Mouse (Mus musculus): ENCODE data around the gene Ralb. TPM values are rescaled to one million over a fixed set of nuclear protein-coding genes. Genes with fewer than 3 reads are reported as not detected.

Gene Ralb
- polyA plus RNA-seq, 1 experiment from 2014 or later = 84.1 TPM

DNA sequence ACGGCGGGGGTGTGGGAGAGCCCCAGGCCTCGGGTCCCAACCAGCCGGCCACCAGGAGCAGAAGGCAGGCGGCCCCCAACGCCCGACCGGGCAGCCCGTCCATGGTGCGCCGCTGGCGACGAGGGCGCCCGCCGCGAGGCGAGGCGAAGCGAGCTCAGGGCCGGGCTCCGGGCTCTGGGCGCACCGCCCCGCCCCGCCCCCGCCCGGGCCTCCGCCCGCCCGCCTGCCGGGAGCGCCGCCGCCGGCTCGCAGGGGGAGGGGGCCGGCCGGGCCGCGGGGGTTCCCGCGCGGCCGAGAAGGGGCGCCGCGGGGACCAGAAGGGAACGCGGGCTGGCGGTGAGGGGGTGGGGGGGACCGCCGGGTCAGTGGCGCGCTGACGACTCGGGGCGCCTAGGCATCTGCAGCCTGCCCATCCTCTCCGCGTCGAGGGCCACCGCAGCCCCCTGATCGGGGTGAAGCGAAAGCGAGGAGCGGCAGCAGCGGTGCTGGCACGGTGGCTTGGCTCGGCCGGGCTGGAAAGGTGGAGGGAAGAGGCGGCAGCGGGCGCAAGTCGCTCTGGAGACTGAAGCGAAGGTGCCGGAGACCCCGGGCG, 83.5 kb downstream of the Ralb start:
- WGBS = 0% methylated on average over 25 of the region's 78 CpGs
- no peak overlapping the region for H3K27ac ChIP-seq (ENCODE audit: low read depth, low read length)
- H3K4me3 ChIP-seq (ENCODE audit: low read depth, low read length) = peak overlapping the region; percentile 60
- peaks cover 74% of the 10 kb centered on the region for H3K27me3 ChIP-seq (ENCODE audit: control insufficient read depth, insufficient read depth, low read length)
- H3K4me1 ChIP-seq (ENCODE audit: control insufficient read depth, insufficient read depth, low read length) = peaks cover 13% of the 10 kb centered on the region
- peak; percentile 42 for ATAC-seq (ENCODE audit: insufficient read depth, low FRiP score, low TSS enrichment)
- DNase-seq (ENCODE audit: low spot score) = peak; percentile 55
- H3K9ac ChIP-seq (ENCODE audit: low read length) = peak overlapping the region; percentile 61
- no peaks in the 10 kb centered on the region for H3K9me3 ChIP-seq (ENCODE audit: control insufficient read depth, low read length)
- peak overlapping the region; percentile 98 for H3K4me2 ChIP-seq (ENCODE audit: low read depth)
- H3K36me3 ChIP-seq (ENCODE audit: control insufficient read depth, insufficient read depth, low read length) = no peaks in the 10 kb centered on the region

Other genes with a start within 250 kb of the Ralb start
- 0.51 and 0.64 TPM in 2 replicates for gene Inhbb, start 82.5 kb downstream of the Ralb start, polyA plus RNA-seq (2014; fragmentation: Nextera tagmentation; extraction: Ambion mirVana)
- gene Tmem185b, start 21.4 kb upstream of the Ralb start, polyA plus RNA-seq (2014; fragmentation: Nextera tagmentation; extraction: Ambion mirVana) = 23.1 and 23.7 TPM in 2 replicates
- gene Epb41l5, start 144.2 kb upstream of the Ralb start, polyA plus RNA-seq (2014; fragmentation: Nextera tagmentation; extraction: Ambion mirVana) = 30.4 and 33.3 TPM in 2 replicates

All from neural tube, embryonic 11.5 days (tissue).